Mouse (Mus musculus) cortical plate, adult 2 months (tissue): ENCODE measurements around the gene Rnf225.

Experiments
- CTCF ChIP-seq: fragments of 200-500 bp; IDR thresholded peaks from 2 replicates; pipeline ENCODE4 v1.5.1; 2011; ENCODE audit warnings: mild to moderate bottlenecking, control low read depth, low read length; ENCODE audit not compliant: insufficient read depth; ENCODE audit errors: extremely low read depth
- POLR2A ChIP-seq: fragments of 200-500 bp; IDR thresholded peaks from 2 replicates; pipeline ENCODE4 v1.6.1; 2011; ENCODE audit warnings: mild to moderate bottlenecking, low read length, control low read depth; ENCODE audit not compliant: insufficient read depth; ENCODE audit errors: extremely low read depth

GRCm38 (mm10) chr7:12927191-12927680, at the start of gene Rnf225:
- no peak for TF ChIP-seq CTCF
- no peak for TF ChIP-seq POLR2A
